Mouse (Mus musculus): ENCODE results near the gene Nos2. TPM values are rescaled to one million over a fixed set of nuclear protein-coding genes. Genes with fewer than 3 reads are reported as not detected.
A peak's percentile ranks its signal among the peaks of the same experiment; 100 is the strongest.

Nos2 gene
- polyA plus RNA-seq, 1 experiment: 0.38 TPM

DNA sequence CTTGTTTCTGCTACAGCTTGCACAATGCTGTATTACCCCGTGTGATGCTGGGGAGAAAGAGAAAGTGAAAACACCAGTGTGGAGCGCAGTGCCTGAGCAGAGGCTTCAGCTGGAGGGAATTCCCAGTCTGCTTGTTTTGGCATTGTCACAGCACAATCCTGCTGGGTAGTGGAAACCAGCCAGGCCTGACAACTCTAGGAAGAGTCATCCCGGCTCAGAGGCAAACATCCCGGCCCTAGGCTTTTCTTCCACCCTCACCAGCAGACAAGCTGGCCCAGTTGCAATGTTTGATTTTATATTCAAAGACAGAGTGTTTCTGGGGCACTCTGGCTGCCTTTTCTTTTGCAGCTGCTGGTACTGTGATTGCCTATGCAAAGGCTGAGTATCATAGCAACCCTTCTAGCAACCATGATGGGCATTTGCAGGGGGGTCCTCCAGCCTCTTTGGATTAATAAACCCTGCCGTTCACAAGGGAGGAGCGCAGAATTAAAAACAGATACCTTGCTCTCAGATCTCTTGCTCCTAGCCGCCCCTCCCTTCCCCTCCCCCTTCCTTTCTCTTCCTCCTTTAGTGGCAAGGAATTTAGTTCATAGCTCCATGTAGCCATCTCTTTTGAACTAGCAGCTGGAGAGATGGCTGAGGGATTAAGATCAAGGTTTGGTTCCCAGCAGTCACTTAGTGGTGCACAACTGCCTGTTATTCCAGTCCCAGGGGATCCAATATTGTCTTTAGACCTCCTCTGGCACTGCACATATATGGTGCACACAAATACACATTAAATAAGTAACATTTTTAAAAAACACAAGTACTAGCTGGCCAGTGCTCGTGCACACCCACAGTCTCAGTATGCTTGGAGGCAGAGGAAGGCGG, 33.2 kb upstream of the Nos2 start:
- no peaks in the 10 kb centered on the region for H3K79me2 ChIP-seq (ENCODE audit: control insufficient read depth, insufficient read depth)
- H3K36me3 ChIP-seq (ENCODE audit: control insufficient read depth, insufficient read depth): no peaks in the 10 kb centered on the region
- H3K27me3 ChIP-seq (ENCODE audit: control insufficient read depth, insufficient read depth, insufficient read length): no peaks in the 10 kb centered on the region
- H3ac ChIP-seq (ENCODE audit: control insufficient read depth, insufficient read length): no peak overlapping the region
- H3K4me3 ChIP-seq: peak overlapping the region; percentile 7
- peak overlapping the region; percentile 78 for H3K4me2 ChIP-seq (ENCODE audit: low read depth)
- TF ChIP-seq REST (IDR thresholded peaks at IDR 0.05; ENCODE audit: insufficient read depth, insufficient read length): no peak
- TF ChIP-seq CEBPB (IDR thresholded peaks at IDR 0.05; ENCODE audit: insufficient read depth, poor library complexity, severe bottlenecking): 0 out of 2 replicates have a peak, but pooled peaks have one; percentile 8

GRCm38 (mm10) chr11:78889156-78889555, 31.4 kb upstream of the Nos2 start:
- no peak for TF ChIP-seq MYOD1 (IDR thresholded peaks at IDR 0.05; ENCODE audit: control insufficient read depth in 1 of 3, insufficient read length in 2 of 3, low read depth in 2 of 3)
- TF ChIP-seq E2F4 (IDR thresholded peaks at IDR 0.05; ENCODE audit: insufficient read depth): no peak
- no peak for TF ChIP-seq MYOG (IDR thresholded peaks at IDR 0.05; ENCODE audit: control insufficient read depth in 1 of 3, insufficient read depth in 1 of 3, insufficient read length in 2 of 3, low read depth in 2 of 3)
- no peak for TF ChIP-seq CEBPB (IDR thresholded peaks at IDR 0.05; ENCODE audit: insufficient read depth, poor library complexity, severe bottlenecking)
- no peak for TF ChIP-seq MAX (IDR thresholded peaks at IDR 0.05; ENCODE audit: low read depth)
- TF ChIP-seq POLR2AphosphoS2 (IDR thresholded peaks at IDR 0.05; ENCODE audit: insufficient read length, low read depth): no peak
- no peak for TF ChIP-seq TCF3 (IDR thresholded peaks at IDR 0.05; ENCODE audit: insufficient read length, low read depth)
- no peak for TF ChIP-seq TCF12 (IDR thresholded peaks at IDR 0.05; ENCODE audit: insufficient read depth, poor library complexity, severe bottlenecking)
- TF ChIP-seq SRF (IDR thresholded peaks at IDR 0.05; ENCODE audit: control insufficient read depth, insufficient read length, low read depth): no peak
- no peak for TF ChIP-seq USF1 (IDR thresholded peaks at IDR 0.05; ENCODE audit: low read depth)
- no peak for TF ChIP-seq REST (IDR thresholded peaks at IDR 0.05; ENCODE audit: insufficient read depth, insufficient read length)
- no peak for TF ChIP-seq POLR2A (IDR thresholded peaks at IDR 0.05; ENCODE audit: insufficient read length, low read depth)
- no peaks in the 10 kb centered on the region for H3K79me2 ChIP-seq (ENCODE audit: control insufficient read depth, insufficient read depth)
- no peak overlapping the region for H3K4me3 ChIP-seq
- H3ac ChIP-seq (ENCODE audit: control insufficient read depth, insufficient read length): no peak overlapping the region
- no peak overlapping the region for H3K4me2 ChIP-seq (ENCODE audit: low read depth)
- H3K36me3 ChIP-seq (ENCODE audit: control insufficient read depth, insufficient read depth): no peaks in the 10 kb centered on the region
- H3K27me3 ChIP-seq (ENCODE audit: control insufficient read depth, insufficient read depth, insufficient read length): no peaks in the 10 kb centered on the region

GRCm38 (mm10) chr11:78896357-78897123, 24.0 kb upstream of the Nos2 start:
- no peak overlapping the region for H3ac ChIP-seq (ENCODE audit: control insufficient read depth, insufficient read length)
- TF ChIP-seq REST (IDR thresholded peaks at IDR 0.05; ENCODE audit: insufficient read depth, insufficient read length) (no peak), MAX (IDR thresholded peaks at IDR 0.05; ENCODE audit: low read depth) (no peak), POLR2A (IDR thresholded peaks at IDR 0.05; ENCODE audit: insufficient read length, low read depth) (no peak), MYOG (IDR thresholded peaks at IDR 0.05; ENCODE audit: control insufficient read depth in 1 of 3, insufficient read depth in 1 of 3, insufficient read length in 2 of 3, low read depth in 2 of 3) (no peak), TCF12 (IDR thresholded peaks at IDR 0.05; ENCODE audit: insufficient read depth, poor library complexity, severe bottlenecking) (no peak), MYOD1 (IDR thresholded peaks at IDR 0.05; ENCODE audit: control insufficient read depth in 1 of 3, insufficient read length in 2 of 3, low read depth in 2 of 3) (no peak), CEBPB (IDR thresholded peaks at IDR 0.05; ENCODE audit: insufficient read depth, poor library complexity, severe bottlenecking) (no peak), POLR2AphosphoS2 (IDR thresholded peaks at IDR 0.05; ENCODE audit: insufficient read length, low read depth) (no peak), USF1 (IDR thresholded peaks at IDR 0.05; ENCODE audit: low read depth) (no peak), TCF3 (IDR thresholded peaks at IDR 0.05; ENCODE audit: insufficient read length, low read depth) (no peak)
- no peaks in the 10 kb centered on the region for H3K27me3 ChIP-seq (ENCODE audit: control insufficient read depth, insufficient read depth, insufficient read length)
- no peaks in the 10 kb centered on the region for H3K79me2 ChIP-seq (ENCODE audit: control insufficient read depth, insufficient read depth)
- H3K4me2 ChIP-seq (ENCODE audit: low read depth): no peak overlapping the region
- H3K4me3 ChIP-seq: no peak overlapping the region
- no peaks in the 10 kb centered on the region for H3K36me3 ChIP-seq (ENCODE audit: control insufficient read depth, insufficient read depth)

- Histone ChIP-seq H3K79me2 (ENCODE audit: control insufficient read depth, insufficient read depth) (no peaks in the 10 kb centered on the region), H3K4me3 (no peak overlapping the region), H3ac (ENCODE audit: control insufficient read depth, insufficient read length) (no peak overlapping the region), H3K27me3 (ENCODE audit: control insufficient read depth, insufficient read depth, insufficient read length) (peaks cover 10% of the 10 kb centered on the region), H3K36me3 (ENCODE audit: control insufficient read depth, insufficient read depth) (no peaks in the 10 kb centered on the region), H3K4me2 (ENCODE audit: low read depth) (no peak overlapping the region)
- no peak for TF ChIP-seq MAX (IDR thresholded peaks at IDR 0.05; ENCODE audit: low read depth)
- TF ChIP-seq CEBPB (IDR thresholded peaks at IDR 0.05; ENCODE audit: insufficient read depth, poor library complexity, severe bottlenecking): no peak
- TF ChIP-seq USF1 (IDR thresholded peaks at IDR 0.05; ENCODE audit: low read depth): no peak
- TF ChIP-seq E2F4 (IDR thresholded peaks at IDR 0.05; ENCODE audit: insufficient read depth): no peak
Measured at GRCm38 (mm10) chr11:78915473-78915872, 5.1 kb upstream of the Nos2 start.

- TF ChIP-seq CEBPB (IDR thresholded peaks at IDR 0.05; ENCODE audit: insufficient read depth, poor library complexity, severe bottlenecking) (no peak), MYOD1 (IDR thresholded peaks at IDR 0.05; ENCODE audit: control insufficient read depth in 1 of 3, insufficient read length in 2 of 3, low read depth in 2 of 3) (no peak), SRF (IDR thresholded peaks at IDR 0.05; ENCODE audit: control insufficient read depth, insufficient read length, low read depth) (no peak), USF1 (IDR thresholded peaks at IDR 0.05; ENCODE audit: low read depth) (no peak), TCF3 (IDR thresholded peaks at IDR 0.05; ENCODE audit: insufficient read length, low read depth) (no peak), MYOG (IDR thresholded peaks at IDR 0.05; ENCODE audit: control insufficient read depth in 1 of 3, insufficient read depth in 1 of 3, insufficient read length in 2 of 3, low read depth in 2 of 3) (no peak), POLR2AphosphoS2 (IDR thresholded peaks at IDR 0.05; ENCODE audit: insufficient read length, low read depth) (no peak), TCF12 (IDR thresholded peaks at IDR 0.05; ENCODE audit: insufficient read depth, poor library complexity, severe bottlenecking) (no peak), MAX (IDR thresholded peaks at IDR 0.05; ENCODE audit: low read depth) (no peak), REST (IDR thresholded peaks at IDR 0.05; ENCODE audit: insufficient read depth, insufficient read length) (no peak)
- Histone ChIP-seq H3ac (ENCODE audit: control insufficient read depth, insufficient read length) (no peak overlapping the region), H3K4me2 (ENCODE audit: low read depth) (no peak overlapping the region), H3K36me3 (ENCODE audit: control insufficient read depth, insufficient read depth) (no peaks in the 10 kb centered on the region), H3K4me3 (no peak overlapping the region), H3K79me2 (ENCODE audit: control insufficient read depth, insufficient read depth) (no peaks in the 10 kb centered on the region), H3K27me3 (ENCODE audit: control insufficient read depth, insufficient read depth, insufficient read length) (peaks cover 5% of the 10 kb centered on the region)
Measured at GRCm38 (mm10) chr11:78916410-78916809, 4.2 kb upstream of the Nos2 start.
